ENCODE assay signal across 8 mouse cellular contexts in the genomic region with DNA sequence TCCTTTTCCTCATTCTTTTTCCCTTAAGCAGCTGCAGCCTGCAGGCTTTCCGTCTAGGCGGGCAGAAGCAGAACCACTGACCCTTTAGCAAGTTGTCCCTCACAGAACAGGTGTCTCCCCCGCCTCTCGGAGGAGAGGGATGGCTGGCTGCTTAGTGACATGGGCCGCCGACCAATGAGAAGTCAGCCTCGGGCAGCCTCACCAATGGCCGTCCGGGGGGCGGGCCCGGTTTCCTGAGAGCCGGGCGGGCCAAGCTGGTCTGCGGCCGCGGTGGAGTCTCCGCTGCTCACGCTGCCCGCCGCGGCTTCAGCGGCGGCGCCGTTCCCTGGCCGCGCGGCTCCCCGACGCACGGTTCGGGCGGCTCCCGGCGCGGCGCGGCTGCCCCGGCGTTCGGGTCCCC. TPM values are rescaled to one million over a fixed set of nuclear protein-coding genes. Genes with fewer than 3 reads are reported as not detected.
DNase-seq lines count a peak whose midpoint lies in the region; ATAC-seq and TF ChIP-seq lines count a peak whose summit lies in the region.

Tspan33 (plus strand) TSS at position 270 of the 400 bp plus-strand sequence.

- H3K4me1 ChIP-seq in hindbrain, postnatal 0 days (ENCODE audit: insufficient read depth, low read length), result peaks cover 4% of the 10 kb centered on the region; the same call in 1 of the 2 replicates

- H3K27me3 ChIP-seq in hindbrain, postnatal 0 days (ENCODE audit: insufficient read depth, low read length), result no peaks in the 10 kb centered on the region

- H3K9me3 ChIP-seq in hindbrain, postnatal 0 days (ENCODE audit: low read length), result no peaks in the 10 kb centered on the region

- intact Hi-C loops in gastrocnemius, adult 2 months (cut with DNase I), result loop anchor here (10.0 kb wide), 1 partner anchor 391 kb away; no protein-coding TSS in a partner anchor
- intact Hi-C loops in left cerebral cortex, adult 2 months (cut with DNase I), result no loop called here

- WGBS in hindbrain, postnatal 0 days, result under 1% methylated on average over 23 of the region's 41 CpGs
- under 1% methylated on average over 40 of the region's 41 CpGs for WGBS in macrophage (ENCODE audit: missing documents)

- peak; percentile 97 for DNase-seq in gastrocnemius, adult 2 months
- DNase-seq in hindbrain, postnatal 0 days (ENCODE audit: low spot score), result peak; percentile 95
- peak; percentile 91 to 94 for DNase-seq in left cerebral cortex, adult 2 months (ENCODE audit: extremely low spot score in 1 of 2, low spot score in 2 of 2)
- peak; percentile 84 for DNase-seq in retina, postnatal 7 days (ENCODE audit: low read depth, low spot score)
- DNase-seq in urinary bladder, adult 18-20 months (ENCODE audit: low spot score in 2 of 2), result peak; percentile 81 to 90

- no peaks in the 10 kb centered on the region for H3K36me3 ChIP-seq in hindbrain, postnatal 0 days (ENCODE audit: insufficient read depth, low read length)
- no peaks in the 10 kb centered on the region for H3K36me3 ChIP-seq in macrophage (ENCODE audit: inconsistent target)

- peak within 1 kb of the TSS; percentile 99 for H3K4me2 ChIP-seq in hindbrain, postnatal 0 days (ENCODE audit: low read depth, low read length)

- peak within 1 kb of the TSS; percentile 76 for H3K9ac ChIP-seq in hindbrain, postnatal 0 days (replicated peaks; ENCODE audit: low read length)

- peak; percentile 90 for ATAC-seq in activated CD4-positive, CD25-positive, alpha-beta regulatory T cell, adult 4 months
- ATAC-seq in common myeloid progenitor, adult 5-6 weeks (replicated peaks; ENCODE audit: low read depth, poor library complexity, severe bottlenecking), result peak; percentile 87
- ATAC-seq in hindbrain, postnatal 0 days, result peak; percentile 98

- peak within 1 kb of the TSS; percentile 63 for H3K27ac ChIP-seq in gastrocnemius, adult 2 months
- H3K27ac ChIP-seq in hindbrain, postnatal 0 days, result 0 out of 2 replicates have a peak within 1 kb of the TSS, but pooled peaks have one; percentile 20
- H3K27ac ChIP-seq in left cerebral cortex, adult 2 months, result peak within 1 kb of the TSS; percentile 53
- no peak within 1 kb of the TSS for H3K27ac ChIP-seq in macrophage

- no peak for TF ChIP-seq CTCF in gastrocnemius, adult 2 months (IDR thresholded peaks at IDR 0.05)
- no peak for TF ChIP-seq CTCF in hindbrain, postnatal 0 days (IDR thresholded peaks at IDR 0.05; ENCODE audit: low read depth)
- TF ChIP-seq CTCF in left cerebral cortex, adult 2 months (IDR thresholded peaks at IDR 0.05), result no peak

- H3K4me3 ChIP-seq in gastrocnemius, adult 2 months, result peak within 1 kb of the TSS; percentile 86
- peak within 1 kb of the TSS; percentile 76 for H3K4me3 ChIP-seq in hindbrain, postnatal 0 days (ENCODE audit: low read length)
- peak within 1 kb of the TSS; percentile 89 for H3K4me3 ChIP-seq in left cerebral cortex, adult 2 months
- H3K4me3 ChIP-seq in macrophage (ENCODE audit: inconsistent target), result peak within 1 kb of the TSS; percentile 26

- no peaks in the 10 kb centered on the region for H3K79me2 ChIP-seq in macrophage (ENCODE audit: inconsistent target)

RNA-seq across cellular contexts. Expression of gene Tspan33, which starts in this region (rescaled TPM):
- polyA plus RNA-seq in activated CD4-positive, CD25-positive, alpha-beta regulatory T cell, adult 4 months (2017; shearing (Covaris generic)), result under 1 TPM in 1 of 2 experiments, not detected in 1; 0.21 TPM
- 17.7 and 22.1 TPM in 2 replicates for total RNA-seq in common myeloid progenitor, adult 5-6 weeks (2017)
- total RNA-seq in gastrocnemius, adult 2 months (2021), result 1 to 10 TPM; 1.9 to 2.8 TPM
- total RNA-seq in hindbrain, postnatal 0 days (2014; rRNA removed), result 23.9 and 26.0 TPM in 2 replicates
- 15.4 and 15.5 TPM in 2 replicates for polyA plus RNA-seq in hindbrain, postnatal 0 days (2015; fragmentation: Nextera tagmentation; extraction: Ambion mirVana)
- total RNA-seq in left cerebral cortex, adult 2 months (2021), result 10 to 100 TPM; 27.5 to 28.2 TPM
- total RNA-seq in macrophage (2018; cell fraction: chromatin; rRNA removed), result 10 to 100 TPM in 6 of 26 experiments, 1 to 10 TPM in 20; 1.7 to 37.2 (median 4.8) TPM
- 1 to 10 TPM in 23 of 26 experiments, under 1 TPM in 3; 0.77 to 5.5 (median 1.9) TPM for total RNA-seq in macrophage (2018; cell fraction: cytosol; rRNA removed)
- 10 to 100 TPM in 5 of 26 experiments, 1 to 10 TPM in 21; 1.2 to 20.8 (median 3.9) TPM for total RNA-seq in macrophage (2018; cell fraction: nucleus; rRNA removed)
- polyA plus RNA-seq in macrophage (2018), result 0.90 to 9.9 TPM (median 1.4 TPM) in 3 replicates

Comparison
In these comparisons a context has a peak if more than half of its experiments do, and no peak if none do; other contexts are left out.
1. Peak in ATAC-seq in activated CD4-positive, CD25-positive, alpha-beta regulatory T cell, adult 4 months; RNA of the gene not detected or under 1 TPM.
2. H3K4me3 ChIP-seq: peak in every context shown above with its lines; median percentile 89 in left cerebral cortex, adult 2 months; 86 in gastrocnemius, adult 2 months; 76 in hindbrain, postnatal 0 days; 26 in macrophage.